Mouse (Mus musculus): ENCODE measurements at regions not wholly inside any gene's neighbourhood (a gene's known extent, or its start where the extent isn't known, plus 50 kb on each side); places are given as distances from the start of the nearest gene placed in this dataset.

GRCm38 (mm10) chr13:83055865-83056264, 448.0 kb upstream of the Mef2c start:
- Histone ChIP-seq H3K4me3 (replicated peaks) (no peak overlapping the region), H3K9me3 (ENCODE audit: control insufficient read depth, low read length) (no peaks in the 10 kb centered on the region), H3K4me1 (ENCODE audit: control insufficient read depth) (no peaks in the 10 kb centered on the region), H3K36me3 (ENCODE audit: control insufficient read depth) (no peaks in the 10 kb centered on the region), H3K27me3 (ENCODE audit: control insufficient read depth) (no peaks in the 10 kb centered on the region)
- no peak for TF ChIP-seq GATA1 (IDR thresholded peaks at IDR 0.05; ENCODE audit: low read length)
- TF ChIP-seq TAL1 (IDR thresholded peaks at IDR 0.05; ENCODE audit: low read length) = no peak

GRCm38 (mm10) chr13:83056415-83056814, 447.4 kb upstream of the Mef2c start:
- H3K36me3 ChIP-seq (ENCODE audit: control insufficient read depth) = no peaks in the 10 kb centered on the region
- TF ChIP-seq GATA1 (IDR thresholded peaks at IDR 0.05; ENCODE audit: low read length) = no peak
- TF ChIP-seq TAL1 (IDR thresholded peaks at IDR 0.05; ENCODE audit: low read length) = no peak
- H3K27me3 ChIP-seq (ENCODE audit: control insufficient read depth) = no peaks in the 10 kb centered on the region
- H3K4me3 ChIP-seq (replicated peaks) = no peak overlapping the region
- no peaks in the 10 kb centered on the region for H3K9me3 ChIP-seq (ENCODE audit: control insufficient read depth, low read length)
- H3K4me1 ChIP-seq (ENCODE audit: control insufficient read depth) = no peaks in the 10 kb centered on the region

DNA sequence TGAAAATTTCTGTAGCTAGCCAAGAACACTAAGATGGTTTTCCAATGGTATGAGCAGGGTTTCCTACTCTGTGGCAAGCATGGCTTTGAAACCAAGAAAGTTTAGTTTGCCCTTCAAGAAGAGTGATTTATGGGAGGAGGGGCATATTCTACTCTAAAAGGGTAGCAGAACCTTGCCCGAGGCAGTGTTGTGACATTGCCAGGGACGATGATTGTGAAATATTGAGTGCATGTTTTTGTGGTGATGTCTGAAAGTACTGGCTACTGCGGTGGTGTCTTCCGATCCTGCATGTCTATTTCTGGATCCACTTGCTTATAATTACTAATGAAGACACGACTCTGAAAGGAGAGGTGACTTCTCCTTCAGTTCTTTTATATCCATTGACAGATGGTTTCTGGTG, 439.1 kb upstream of the Mef2c start:
- Histone ChIP-seq H3K27me3 (ENCODE audit: control insufficient read depth) (no peaks in the 10 kb centered on the region), H3K4me3 (replicated peaks) (no peak overlapping the region), H3K36me3 (ENCODE audit: control insufficient read depth) (no peaks in the 10 kb centered on the region), H3K4me1 (ENCODE audit: control insufficient read depth) (no peaks in the 10 kb centered on the region), H3K9me3 (ENCODE audit: control insufficient read depth, low read length) (no peaks in the 10 kb centered on the region)
- TF ChIP-seq TAL1 (IDR thresholded peaks at IDR 0.05; ENCODE audit: low read length) (no peak), GATA1 (IDR thresholded peaks at IDR 0.05; ENCODE audit: low read length) (no peak)

- H3K36me3 ChIP-seq (ENCODE audit: control insufficient read depth) = no peaks in the 10 kb centered on the region
- TF ChIP-seq GATA1 (IDR thresholded peaks at IDR 0.05; ENCODE audit: low read length) = no peak
- TF ChIP-seq TAL1 (IDR thresholded peaks at IDR 0.05; ENCODE audit: low read length) = no peak
Observed at GRCm38 (mm10) chr13:83065201-83065600, 438.6 kb upstream of the Mef2c start.

GRCm38 (mm10) chr13:83066115-83066753, 437.6 kb upstream of the Mef2c start:
- TF ChIP-seq GATA1 (IDR thresholded peaks at IDR 0.05; ENCODE audit: low read length) (no peak), TAL1 (IDR thresholded peaks at IDR 0.05; ENCODE audit: low read length) (no peak)
- no peak overlapping the region for H3K4me3 ChIP-seq (replicated peaks)

More at GRCm38 (mm10) chr13:83065201-83065600, 438.6 kb upstream of the Mef2c start:
- Histone ChIP-seq H3K4me3 (replicated peaks) (no peak overlapping the region), H3K9me3 (ENCODE audit: control insufficient read depth, low read length) (no peaks in the 10 kb centered on the region), H3K27me3 (ENCODE audit: control insufficient read depth) (no peaks in the 10 kb centered on the region), H3K4me1 (ENCODE audit: control insufficient read depth) (no peaks in the 10 kb centered on the region)

GRCm38 (mm10) chr13:83067496-83067895, 436.3 kb upstream of the Mef2c start:
- H3K4me1 ChIP-seq (ENCODE audit: control insufficient read depth) = no peaks in the 10 kb centered on the region
- no peaks in the 10 kb centered on the region for H3K36me3 ChIP-seq (ENCODE audit: control insufficient read depth)
- H3K4me3 ChIP-seq (replicated peaks) = no peak overlapping the region
- no peak for TF ChIP-seq GATA1 (IDR thresholded peaks at IDR 0.05; ENCODE audit: low read length)
- no peak for TF ChIP-seq TAL1 (IDR thresholded peaks at IDR 0.05; ENCODE audit: low read length)
- no peaks in the 10 kb centered on the region for H3K27me3 ChIP-seq (ENCODE audit: control insufficient read depth)
- H3K9me3 ChIP-seq (ENCODE audit: control insufficient read depth, low read length) = no peaks in the 10 kb centered on the region

More at GRCm38 (mm10) chr13:83066115-83066753, 437.6 kb upstream of the Mef2c start:
- H3K4me1 ChIP-seq (ENCODE audit: control insufficient read depth) = no peaks in the 10 kb centered on the region
- no peaks in the 10 kb centered on the region for H3K27me3 ChIP-seq (ENCODE audit: control insufficient read depth)
- H3K9me3 ChIP-seq (ENCODE audit: control insufficient read depth, low read length) = no peaks in the 10 kb centered on the region
- no peaks in the 10 kb centered on the region for H3K36me3 ChIP-seq (ENCODE audit: control insufficient read depth)

- Histone ChIP-seq H3K36me3 (ENCODE audit: control insufficient read depth) (no peaks in the 10 kb centered on the region), H3K4me1 (ENCODE audit: control insufficient read depth) (no peaks in the 10 kb centered on the region), H3K4me3 (replicated peaks) (no peak overlapping the region), H3K9me3 (ENCODE audit: control insufficient read depth, low read length) (no peaks in the 10 kb centered on the region), H3K27me3 (ENCODE audit: control insufficient read depth) (no peaks in the 10 kb centered on the region)
- TF ChIP-seq TAL1 (IDR thresholded peaks at IDR 0.05; ENCODE audit: low read length) (no peak), GATA1 (IDR thresholded peaks at IDR 0.05; ENCODE audit: low read length) (no peak)
Observed at GRCm38 (mm10) chr13:83068588-83068987, 435.2 kb upstream of the Mef2c start.

GRCm38 (mm10) chr13:83069293-83069692, 434.5 kb upstream of the Mef2c start:
- TF ChIP-seq GATA1 (IDR thresholded peaks at IDR 0.05; ENCODE audit: low read length) (no peak), TAL1 (IDR thresholded peaks at IDR 0.05; ENCODE audit: low read length) (no peak)
- H3K27me3 ChIP-seq (ENCODE audit: control insufficient read depth) = no peaks in the 10 kb centered on the region
- no peak overlapping the region for H3K4me3 ChIP-seq (replicated peaks)
- no peaks in the 10 kb centered on the region for H3K36me3 ChIP-seq (ENCODE audit: control insufficient read depth)
- H3K4me1 ChIP-seq (ENCODE audit: control insufficient read depth) = no peaks in the 10 kb centered on the region
- H3K9me3 ChIP-seq (ENCODE audit: control insufficient read depth, low read length) = no peaks in the 10 kb centered on the region

GRCm38 (mm10) chr13:83072073-83072472, 431.8 kb upstream of the Mef2c start:
- H3K4me3 ChIP-seq (replicated peaks) = no peak overlapping the region
- no peak for TF ChIP-seq GATA1 (IDR thresholded peaks at IDR 0.05; ENCODE audit: low read length)
- no peak for TF ChIP-seq TAL1 (IDR thresholded peaks at IDR 0.05; ENCODE audit: low read length)
- no peaks in the 10 kb centered on the region for H3K9me3 ChIP-seq (ENCODE audit: control insufficient read depth, low read length)
- no peaks in the 10 kb centered on the region for H3K4me1 ChIP-seq (ENCODE audit: control insufficient read depth)
- H3K27me3 ChIP-seq (ENCODE audit: control insufficient read depth) = no peaks in the 10 kb centered on the region
- no peaks in the 10 kb centered on the region for H3K36me3 ChIP-seq (ENCODE audit: control insufficient read depth)
